ENCODE assay signal across 26 mouse cellular contexts in the genomic region with DNA sequence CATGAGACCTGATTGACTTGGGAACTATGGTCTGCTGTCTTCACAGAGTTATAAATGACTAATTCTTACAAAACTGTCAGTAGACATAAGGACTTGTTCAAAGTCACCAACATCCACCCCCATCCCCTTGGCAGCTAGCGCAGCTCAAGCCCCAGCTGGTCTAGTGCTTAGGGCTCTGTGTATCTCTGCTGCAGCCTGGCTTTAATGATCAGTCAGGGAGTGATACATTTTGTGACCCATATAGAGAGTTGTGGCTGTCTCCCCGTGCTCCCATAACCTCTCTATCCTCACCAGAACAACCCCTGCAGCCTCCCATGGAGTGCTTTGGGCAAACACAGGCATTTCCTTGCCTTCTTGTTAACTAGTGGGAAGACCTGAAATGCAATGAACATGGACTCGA. TPM values are rescaled to one million over a fixed set of nuclear protein-coding genes. Genes with fewer than 3 reads are reported as not detected.
A peak's percentile ranks its signal among the peaks of the same experiment; 100 is the strongest.
DNase-seq lines count a peak whose midpoint lies in the region.
"Had no signal": no experiment of that assay in that cellular context is flagged by ENCODE, and none has a peak within 500 bp of the region (broad histone marks: within the 10 kb centered on the region; RNA-seq: fewer than 3 reads in every experiment).

No protein-coding gene starts in this region.

- peak; percentile 12 for DNase-seq in left cerebral cortex, adult 11 months (ENCODE audit: low spot score)
- no peak for DNase-seq in left cerebral cortex, adult 8-10 months (ENCODE audit: low spot score in 2 of 2)
- DNase-seq in right cerebral cortex, adult 18-20 months, result peak; percentile 49
- DNase-seq in right cerebral cortex, postnatal 4 days, result no peak
- peak; percentile 44 to 49 for DNase-seq in layer of hippocampus, adult 8-10 months (ENCODE audit: low spot score in 2 of 2)
- peak; percentile 21 to 78 for DNase-seq in lung, postnatal 4 days
- DNase-seq in urinary bladder, adult 2 months (ENCODE audit: low spot score), result no peak
- DNase-seq: adrenal gland, postnatal 36 days; cerebellum, adult 2 months; heart, postnatal 14 days; kidney, adult 18-20 months; kidney, postnatal 10 days; liver, embryonic 13.5 days; thymus, adult 2 months had no signal

RNA-seq across cellular contexts. Expression of gene Gm21750, which starts 40.1 kb away (rescaled TPM):
- total RNA-seq in left cerebral cortex, adult 8-10 months (2022), result under 1 TPM in 1 of 4 experiments, not detected in 3; 0.33 TPM
- not detected for total RNA-seq in layer of hippocampus, adult 8-10 months (2022)
- polyA plus RNA-seq in urinary bladder, adult 2 months (2012; rRNA removed), result not detected in 2 replicates
- total RNA-seq: adrenal gland, postnatal 36 days; gastrocnemius, postnatal 4 days; heart, postnatal 14 days; left cerebral cortex, adult 18-20 months; megakaryocyte progenitor cell, adult 5-6 weeks had no signal
- polyA plus RNA-seq: C2C12; cerebellum, adult 2 months; embryonic facial prominence, embryonic 11.5 days; forebrain, embryonic 12.5 days; heart, embryonic 12.5 days; hindbrain, embryonic 12.5 days; limb, embryonic 11.5 days; liver, embryonic 13.5 days; midbrain, embryonic 12.5 days; neural tube, embryonic 12.5 days; stomach, embryonic 16.5 days; thymus, adult 2 months had no signal

Comparison
In these comparisons a context has a peak if more than half of its experiments do, and no peak if none do; other contexts are left out.
1. DNase-seq: peak in left cerebral cortex, adult 11 months (single experiment), right cerebral cortex, adult 18-20 months (single experiment), layer of hippocampus, adult 8-10 months (2 of 2) and lung, postnatal 4 days (2 of 2); none in left cerebral cortex, adult 8-10 months (0 of 2), right cerebral cortex, postnatal 4 days (single experiment) and urinary bladder, adult 2 months (single experiment).